Mouse (Mus musculus) layer of hippocampus, postnatal 10 days (tissue): ENCODE measurements around the gene Cbarp. TPM values are rescaled to one million over a fixed set of nuclear protein-coding genes. Genes with fewer than 3 reads are reported as not detected.
A peak's percentile ranks its signal among the peaks of the same experiment; 100 is the strongest.

ENCODE experiments used
- DNase-seq, 2 experiments: peaks; one replicate each; pipeline ENCODE4 v3.0.0; 2021; ENCODE audit warnings: low spot score in 2 of 2
- total RNA-seq, 2 experiments: library from RNA; stranded (reverse); gene quantifications; 2 replicates each; pipeline ENCODE4 v1.2.3; 2021

Gene Cbarp
- total RNA-seq, 2 experiments from 2014 or later: 360 to 374 TPM

- DNase-seq: peak; percentile 36 to 47
Observed at GRCm38 (mm10) chr10:80145896-80146295, 5.3 kb upstream of the Cbarp start.

- DNase-seq: peak; percentile 83 to 87
Observed at GRCm38 (mm10) chr10:80144864-80145838, 4.5 kb upstream of the Cbarp start.

- no peak for DNase-seq
Observed at GRCm38 (mm10) chr10:80144159-80144558, 3.5 kb upstream of the Cbarp start.

- DNase-seq: no peak
Observed at GRCm38 (mm10) chr10:80143664-80144063, 3.0 kb upstream of the Cbarp start.

GRCm38 (mm10) chr10:80142530-80142925, 1.9 kb upstream of the Cbarp start:
- DNase-seq: peak in 1 of 2 experiments; percentile 43

- peak; percentile 86 to 92 for DNase-seq
Observed at GRCm38 (mm10) chr10:80141786-80142529, 1.3 kb upstream of the Cbarp start.

- DNase-seq: peak; percentile 93 to 95
Observed at GRCm38 (mm10) chr10:80141243-80141642, 608 bp upstream of the Cbarp start.

GRCm38 (mm10) chr10:80139975-80140665, 515 bp downstream of the Cbarp start:
- DNase-seq: no peak

- DNase-seq: peak in 1 of 2 experiments; percentile 55
Observed at GRCm38 (mm10) chr10:80139439-80139775, 1.2 kb downstream of the Cbarp start.

GRCm38 (mm10) chr10:80138553-80139438, 1.8 kb downstream of the Cbarp start, which contains the start of gene Atp5d:
TSS of gene Atp5d (plus strand) at chr10:80138632.
- DNase-seq: peak; percentile 69 to 79

- DNase-seq: peak in 1 of 2 experiments; percentile 53
Observed at GRCm38 (mm10) chr10:80137626-80138552, 2.7 kb downstream of the Cbarp start.

GRCm38 (mm10) chr10:80136952-80137625, 3.5 kb downstream of the Cbarp start:
- peak; percentile 55 to 64 for DNase-seq

- DNase-seq: peak in 1 of 2 experiments; percentile 15
Observed at GRCm38 (mm10) chr10:80136179-80136951, 4.3 kb downstream of the Cbarp start.

GRCm38 (mm10) chr10:80135641-80136040, 5.0 kb downstream of the Cbarp start:
- DNase-seq: no peak

GRCm38 (mm10) chr10:80135161-80135560, 5.5 kb downstream of the Cbarp start:
- DNase-seq: no peak

GRCm38 (mm10) chr10:80134421-80134820, 6.2 kb downstream of the Cbarp start:
- DNase-seq: peak in 1 of 2 experiments; percentile 17

- DNase-seq: peak; percentile 55 to 71
Observed at GRCm38 (mm10) chr10:80133226-80133849, 7.3 kb downstream of the Cbarp start.
